Mouse (Mus musculus) spleen, postnatal 14 days (tissue): ENCODE data around the gene Eef1akmt3.

ENCODE experiments used
- DNase-seq, 2 experiments: peaks; one replicate each; pipeline ENCODE4 v3.0.0; 2021 to 2022; ENCODE audit warnings: low spot score in 2 of 2

The Eef1akmt3 gene

GRCm38 (mm10) chr10:127000529-127000928 lies 40.8 kb downstream of the Eef1akmt3 start, which contains the start of gene Avil:
Avil (plus strand) TSS chr10:127000709.
- no peak for DNase-seq

- no peak for DNase-seq
These were observed 43.8 kb downstream of the Eef1akmt3 start for GRCm38 (mm10) chr10:126997340-126998113.

- DNase-seq: no peak
These were observed 47.7 kb downstream of the Eef1akmt3 start for GRCm38 (mm10) chr10:126993621-126994020.

GRCm38 (mm10) chr10:126991676-126992075 lies 49.6 kb downstream of the Eef1akmt3 start:
- no peak for DNase-seq

- peak; percentile 67 to 80 for DNase-seq
These were observed 50.8 kb downstream of the Eef1akmt3 start for GRCm38 (mm10) chr10:126990313-126991056.

- DNase-seq: no peak
These were observed 52.7 kb downstream of the Eef1akmt3 start for GRCm38 (mm10) chr10:126988513-126989165.

GRCm38 (mm10) chr10:126987183-126988118 lies 53.9 kb downstream of the Eef1akmt3 start:
- no peak for DNase-seq

- DNase-seq: no peak
These were observed 54.8 kb downstream of the Eef1akmt3 start for GRCm38 (mm10) chr10:126986541-126986961.

- DNase-seq: no peak
These were observed 55.7 kb downstream of the Eef1akmt3 start for GRCm38 (mm10) chr10:126985579-126985978.

- DNase-seq: no peak
These were observed 56.2 kb downstream of the Eef1akmt3 start for GRCm38 (mm10) chr10:126985127-126985526.

- no peak for DNase-seq
These were observed 56.9 kb downstream of the Eef1akmt3 start for GRCm38 (mm10) chr10:126984189-126985004.

GRCm38 (mm10) chr10:126983193-126983725 lies 58.1 kb downstream of the Eef1akmt3 start:
- no peak for DNase-seq

- no peak for DNase-seq
These were observed 59.6 kb downstream of the Eef1akmt3 start for GRCm38 (mm10) chr10:126981746-126982145.
